Mouse (Mus musculus): Measurements from ENCODE around the gene Stip1.
A peak's percentile ranks its signal among the peaks of the same experiment; 100 is the strongest.
"Not testable (repeated sequence)": the region's sequence is repeated elsewhere in the genome, so short reads cannot be mapped to it uniquely, and the experiment has no call there.

Stip1 gene

GRCm38 (mm10) chr19:7017541-7018457 lies 22.0 kb downstream of the Stip1 start:
- no peak for DNase-seq (ENCODE audit: low spot score in 2 of 2)

GRCm38 (mm10) chr19:7014481-7015135 lies 25.2 kb downstream of the Stip1 start:
- no peak for DNase-seq (ENCODE audit: low spot score in 2 of 2)

GRCm38 (mm10) chr19:7013984-7014383 lies 25.8 kb downstream of the Stip1 start:
- peak; percentile 50 to 77 for DNase-seq (ENCODE audit: low spot score in 2 of 2)

- no peak for DNase-seq (ENCODE audit: low spot score in 2 of 2)
These were observed 27.3 kb downstream of the Stip1 start for GRCm38 (mm10) chr19:7012426-7012825.

GRCm38 (mm10) chr19:7006892-7007593 lies 32.7 kb downstream of the Stip1 start:
- DNase-seq (ENCODE audit: low spot score in 2 of 2): no peak

- no peak for DNase-seq (ENCODE audit: low spot score in 2 of 2)
These were observed 40.3 kb downstream of the Stip1 start for GRCm38 (mm10) chr19:6999360-7000063.

- no peak for DNase-seq (ENCODE audit: low spot score in 2 of 2)
These were observed 42.0 kb downstream of the Stip1 start for GRCm38 (mm10) chr19:6997721-6998290.

- peak; percentile 78 to 90 for DNase-seq (ENCODE audit: low spot score in 2 of 2)
These were observed 43.8 kb downstream of the Stip1 start, which contains the start of the genes Nudt22 and Trpt1 for GRCm38 (mm10) chr19:6996006-6996405. Gene Nudt22, minus strand, starts transcription at chr19:6996117. Gene Trpt1, plus strand, starts transcription at chr19:6996131.

GRCm38 (mm10) chr19:6995255-6995991 lies 44.3 kb downstream of the Stip1 start:
- DNase-seq (ENCODE audit: low spot score in 2 of 2): no peak

GRCm38 (mm10) chr19:6994489-6994888 lies 45.3 kb downstream of the Stip1 start:
- no peak for DNase-seq (ENCODE audit: low spot score in 2 of 2)

- DNase-seq (ENCODE audit: low spot score in 2 of 2): no peak
These were observed 45.8 kb downstream of the Stip1 start for GRCm38 (mm10) chr19:6994002-6994401.

- DNase-seq (ENCODE audit: low spot score in 2 of 2): no peak
These were observed 46.6 kb downstream of the Stip1 start for GRCm38 (mm10) chr19:6993011-6993770.

GRCm38 (mm10) chr19:6992011-6992858 lies 47.5 kb downstream of the Stip1 start, which contains the start of gene Dnajc4:
Gene Dnajc4, minus strand, starts transcription at chr19:6992572.
- DNase-seq (ENCODE audit: low spot score in 2 of 2): peak; percentile 88 to 97

GRCm38 (mm10) chr19:6991166-6991565 lies 48.6 kb downstream of the Stip1 start:
- DNase-seq (ENCODE audit: low spot score in 2 of 2): not testable (repeated sequence)

- DNase-seq (ENCODE audit: low spot score in 2 of 2): no peak
These were observed 49.1 kb downstream of the Stip1 start for GRCm38 (mm10) chr19:6990712-6991111.

GRCm38 (mm10) chr19:6989251-6989650 lies 50.5 kb downstream of the Stip1 start:
- DNase-seq (ENCODE audit: low spot score in 2 of 2): peak in 1 of 2 experiments; percentile 66

GRCm38 (mm10) chr19:6987904-6988285 lies 51.9 kb downstream of the Stip1 start:
- DNase-seq (ENCODE audit: low spot score in 2 of 2): no peak

- DNase-seq (ENCODE audit: low spot score in 2 of 2): peak; percentile 53 to 60
These were observed 52.5 kb downstream of the Stip1 start, which contains the start of gene Vegfb for GRCm38 (mm10) chr19:6987061-6987903. Gene Vegfb, minus strand, starts transcription at chr19:6987651.

All from urinary bladder, postnatal 36 days (tissue).